Mouse (Mus musculus) forebrain, postnatal 0 days (tissue): Measurements from ENCODE around the gene Cfap58. TPM values are rescaled to one million over a fixed set of nuclear protein-coding genes. Genes with fewer than 3 reads are reported as not detected.

Experiments used
- ATAC-seq: fragments of 200-750 bp; cut with Nextera tagmentation; 2 replicates; pipeline ENCODE4 v1.8.0; 2017; ENCODE audit warnings: mild to moderate bottlenecking, moderate library complexity
- DNase-seq: peaks from one replicate; pipeline ENCODE4 v3.0.0-alpha.2; 2015
- H3K27ac ChIP-seq: fragments of 300-500 bp; sonication (generic); 2 replicates; pipeline ENCODE4 v1.5.1; 2014; ENCODE audit warnings: low read depth, mild to moderate bottlenecking, antibody characterized with exemption, low read length, moderate library complexity, mixed read lengths
- H3K27me3 ChIP-seq: fragments of 300-500 bp; sonication (generic); 2 replicates; pipeline ENCODE4 v1.6.1; 2014; ENCODE audit warnings: mild to moderate bottlenecking, low read length, mixed read lengths; ENCODE audit not compliant: insufficient read depth
- H3K36me3 ChIP-seq: fragments of 300-500 bp; sonication (generic); 2 replicates; pipeline ENCODE4 v1.6.1; 2014; ENCODE audit warnings: mild to moderate bottlenecking, moderate library complexity; ENCODE audit not compliant: insufficient read depth
- H3K4me1 ChIP-seq: fragments of 300-500 bp; sonication (generic); 2 replicates; pipeline ENCODE4 v1.6.1; 2014; ENCODE audit warnings: antibody characterized with exemption; ENCODE audit not compliant: insufficient read depth
- H3K4me2 ChIP-seq: fragments of 300-500 bp; sonication (generic); 2 replicates; pipeline ENCODE4 v1.6.1; 2014; ENCODE audit warnings: low read depth, mild to moderate bottlenecking, moderate library complexity
- H3K4me3 ChIP-seq: fragments of 300-500 bp; sonication (generic); 2 replicates; pipeline ENCODE4 v1.5.1; 2014; ENCODE audit warnings: low read depth, low read length, mixed read lengths
- H3K9ac ChIP-seq: fragments of 300-500 bp; sonication (generic); 2 replicates; pipeline ENCODE4 v1.6.1; 2014; ENCODE audit warnings: mild to moderate bottlenecking
- H3K9me3 ChIP-seq: fragments of 300-500 bp; sonication (generic); 2 replicates; pipeline ENCODE4 v1.6.1; 2016; ENCODE audit warnings: low read length
- CTCF ChIP-seq: sonication (generic); IDR thresholded peaks from 2 replicates; pipeline ENCODE4 v1.5.1; 2016; ENCODE audit warnings: antibody characterized with exemption, control low read depth, low read depth
- WGBS: fragments of 180-500 bp; shearing (Covaris S2); extraction: QIAGEN DNeasy Blood & Tissue Kit; methylation state at CpG from one replicate; pipeline ENCODE4 v1.1.7; 2014; 5-methylcytosine and 5-hydroxymethylcytosine counted together
- polyA plus RNA-seq: library from polyadenylated mRNA; unstranded; fragments of >200 nt; fragmentation: Nextera tagmentation; extraction: Ambion mirVana; gene quantifications from 2 replicates; pipeline ENCODE4 v1.2.1, GENCODE M21; 2015
- total RNA-seq: library from RNA; depleted of rRNA; stranded (reverse); fragments of >200 nt; gene quantifications from 2 replicates; pipeline ENCODE4 v1.2.3, GENCODE M21; 2014

Cfap58 gene
- total and polyA plus RNA-seq, 2 experiments from 2014 or later, result 0.62 to 2.6 TPM

DNA sequence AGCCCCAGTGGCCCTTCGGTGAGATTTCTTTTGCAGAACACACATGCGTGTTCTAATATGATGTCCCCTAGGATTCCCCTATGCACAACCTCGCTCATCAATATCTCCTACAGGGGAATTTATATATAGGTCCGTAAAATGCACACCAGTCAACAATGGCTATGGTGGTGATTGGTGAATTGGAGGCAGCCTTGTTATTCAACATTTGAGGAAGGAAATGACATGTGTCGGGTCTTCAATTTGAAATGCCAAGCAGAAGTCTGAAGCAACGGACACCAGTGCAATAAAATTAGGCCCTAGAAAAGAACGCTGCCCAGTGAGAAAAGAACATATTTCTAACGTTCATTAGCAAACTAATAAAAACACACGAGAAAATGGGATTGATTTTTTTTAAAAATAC lies 537 bp upstream of the Cfap58 start:
- DNase-seq (no peak), ATAC-seq (no peak)
- peak overlapping the region; percentile 54; the same call in 1 of the 2 replicates for H3K9ac ChIP-seq
- TF ChIP-seq CTCF, result no peak
- no peak overlapping the region for H3K27ac ChIP-seq
- no peaks in the 10 kb centered on the region for H3K9me3 ChIP-seq
- 62% methylated on average over 9 of the region's 9 CpGs for WGBS
- H3K4me1 ChIP-seq, result peaks cover 2% of the 10 kb centered on the region; the same call in 1 of the 2 replicates
- peak overlapping the region; percentile 45 for H3K4me3 ChIP-seq
- H3K36me3 ChIP-seq, result no peaks in the 10 kb centered on the region
- H3K4me2 ChIP-seq, result peak overlapping the region; percentile 75
- no peaks in the 10 kb centered on the region for H3K27me3 ChIP-seq

GRCm38 (mm10) chr19:47939361-47939760 lies 1.9 kb downstream of the Cfap58 start:
- 33% methylated on average over 6 of the region's 6 CpGs for WGBS
- ATAC-seq (peak; percentile 14; the same call in 1 of the 2 replicates), DNase-seq (peak; percentile 59)
- Histone ChIP-seq H3K4me1 (peaks cover 2% of the 10 kb centered on the region; the same call in 1 of the 2 replicates), H3K4me3 (no peak overlapping the region), H3K27ac (no peak overlapping the region), H3K4me2 (no peak overlapping the region), H3K27me3 (no peaks in the 10 kb centered on the region), H3K9me3 (no peaks in the 10 kb centered on the region), H3K9ac (no peak overlapping the region), H3K36me3 (no peaks in the 10 kb centered on the region)
- no peak for TF ChIP-seq CTCF

DNA sequence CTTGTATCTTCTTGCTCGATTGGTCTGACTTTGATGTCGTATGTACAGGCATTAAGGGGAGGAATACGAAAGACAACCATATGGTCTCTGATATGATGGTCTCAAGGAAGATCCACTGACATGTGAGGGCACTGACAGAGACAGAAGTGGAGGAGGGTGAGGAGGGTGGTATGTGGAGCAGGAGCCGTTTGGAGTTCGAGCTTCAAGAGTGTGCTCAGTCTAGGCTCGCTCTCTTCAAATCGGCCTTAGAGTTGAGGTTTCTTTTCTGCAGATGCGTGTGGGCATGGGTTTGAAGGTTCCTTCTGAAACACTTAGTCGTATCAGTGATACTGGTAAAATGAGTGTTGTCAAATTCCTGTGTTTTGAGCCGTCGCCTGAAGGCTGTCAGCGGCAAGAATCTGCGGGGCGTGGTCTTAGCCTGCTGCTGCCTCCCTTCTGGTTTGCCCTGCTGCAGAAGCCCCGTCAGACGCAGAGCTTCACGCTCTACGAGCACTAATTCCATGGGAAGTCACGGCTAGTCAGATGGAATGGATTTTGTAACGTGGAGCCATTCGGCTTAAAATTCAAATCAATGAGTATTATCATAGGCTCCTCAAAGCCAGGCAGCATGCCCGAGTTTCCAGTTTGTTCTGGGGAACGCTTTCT lies 9.5 kb downstream of the Cfap58 start:
- peak overlapping the region; percentile 8; the same call in 1 of the 2 replicates for H3K4me2 ChIP-seq
- ATAC-seq (peak; percentile 54; the same call in 1 of the 2 replicates), DNase-seq (peak; percentile 45)
- TF ChIP-seq CTCF, result no peak
- no peaks in the 10 kb centered on the region for H3K4me1 ChIP-seq
- H3K9me3 ChIP-seq, result no peaks in the 10 kb centered on the region
- H3K36me3 ChIP-seq, result no peaks in the 10 kb centered on the region
- 47% methylated on average over 23 of the region's 23 CpGs for WGBS
- H3K27me3 ChIP-seq, result no peaks in the 10 kb centered on the region
- H3K27ac ChIP-seq, result no peak overlapping the region
- H3K9ac ChIP-seq, result no peak overlapping the region
- H3K4me3 ChIP-seq, result no peak overlapping the region

DNA sequence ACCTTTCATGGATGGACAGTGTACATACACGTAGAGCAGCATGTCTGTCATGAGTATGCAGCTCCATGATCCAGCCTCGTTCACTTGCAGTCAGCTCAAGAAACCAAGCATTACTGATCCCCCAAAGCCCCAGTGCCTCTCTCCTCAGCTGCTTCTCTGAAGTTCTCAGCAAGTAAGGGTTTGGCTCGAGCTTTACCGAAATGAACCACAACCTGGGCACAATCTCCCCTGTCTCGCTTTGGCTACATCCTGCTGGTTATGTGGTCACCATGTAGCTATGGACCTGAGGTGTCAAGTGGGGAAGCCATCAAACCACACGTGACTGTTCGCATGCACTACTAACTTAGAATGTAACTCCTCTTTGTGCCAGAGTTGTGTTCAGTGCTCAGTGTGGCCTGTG lies 13.5 kb downstream of the Cfap58 start:
- DNase-seq, result no peak
- no peak for ATAC-seq
- no peaks in the 10 kb centered on the region for H3K9me3 ChIP-seq
- H3K4me3 ChIP-seq, result no peak overlapping the region
- 0 out of 2 replicates have a peak, but pooled peaks cover 9% of the 10 kb centered on the region for H3K4me1 ChIP-seq
- H3K27ac ChIP-seq, result no peak overlapping the region
- H3K27me3 ChIP-seq, result no peaks in the 10 kb centered on the region
- TF ChIP-seq CTCF, result no peak
- no peak overlapping the region for H3K9ac ChIP-seq
- H3K36me3 ChIP-seq, result no peaks in the 10 kb centered on the region
- H3K4me2 ChIP-seq, result no peak overlapping the region
- WGBS, result 91% methylated on average over 7 of the region's 7 CpGs

DNA sequence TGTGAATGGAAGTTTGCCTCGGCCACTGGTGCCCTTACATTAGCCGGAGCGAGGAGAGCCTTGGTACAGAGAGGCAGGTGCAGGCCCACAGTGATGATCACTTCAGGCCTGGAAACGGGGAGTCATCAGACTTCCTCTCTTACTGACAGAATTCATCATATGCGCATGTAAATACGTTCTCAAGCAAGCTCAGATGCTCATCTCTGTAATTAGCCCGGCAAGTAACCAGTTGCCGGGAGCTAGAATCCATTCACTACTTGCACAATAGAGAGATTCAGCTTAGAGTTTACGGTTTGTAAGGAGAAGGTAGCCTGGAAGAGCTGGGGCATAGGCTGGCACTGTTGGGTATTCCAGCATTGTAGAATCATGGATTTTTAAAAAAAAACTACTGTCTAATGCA lies 15.7 kb downstream of the Cfap58 start:
- WGBS, result 36% methylated on average over 9 of the region's 9 CpGs
- ATAC-seq (peak; percentile 38), DNase-seq (peak; percentile 31)
- Histone ChIP-seq H3K4me3 (no peak overlapping the region), H3K4me1 (0 out of 2 replicates have a peak, but pooled peaks cover 9% of the 10 kb centered on the region), H3K36me3 (no peaks in the 10 kb centered on the region), H3K4me2 (no peak overlapping the region), H3K27ac (no peak overlapping the region), H3K9me3 (no peaks in the 10 kb centered on the region), H3K9ac (no peak overlapping the region), H3K27me3 (no peaks in the 10 kb centered on the region)
- TF ChIP-seq CTCF, result no peak

GRCm38 (mm10) chr19:47958181-47958580 lies 20.7 kb downstream of the Cfap58 start:
- DNase-seq, result no peak

DNA sequence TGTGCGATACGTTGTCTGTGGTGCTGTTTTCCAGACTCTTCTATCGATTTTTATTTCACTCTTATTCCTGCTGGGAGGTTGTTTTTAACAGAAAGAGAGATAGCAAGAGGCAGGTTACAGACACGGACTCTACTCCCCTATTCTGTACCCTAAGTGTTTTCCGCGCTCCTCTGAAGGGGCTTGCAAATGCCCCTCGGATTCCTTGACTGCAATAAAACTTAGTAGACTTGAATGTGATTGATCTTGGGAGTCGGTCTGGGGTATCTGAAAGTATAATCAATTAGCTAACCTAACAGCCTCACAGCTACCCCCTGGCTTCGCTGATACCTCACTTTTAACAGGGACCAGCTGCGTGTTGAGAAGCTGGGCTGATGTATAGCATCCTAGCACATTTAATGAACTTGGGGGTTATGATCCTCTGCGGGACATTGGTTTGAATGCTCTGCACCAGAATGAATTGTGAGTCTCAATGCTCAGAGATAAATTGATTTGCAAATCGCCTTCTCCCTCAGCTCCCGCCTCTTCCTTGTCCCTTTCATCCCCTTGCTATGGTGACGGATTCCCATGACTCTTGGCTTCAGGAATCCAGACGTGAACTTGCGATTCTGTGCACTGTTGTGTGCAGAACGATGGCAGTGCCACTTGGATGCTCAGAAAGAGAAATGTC lies 31.7 kb downstream of the Cfap58 start:
- H3K4me1 ChIP-seq, result peaks cover 3% of the 10 kb centered on the region; the same call in 1 of the 2 replicates
- 49% methylated on average over 17 of the region's 17 CpGs for WGBS
- H3K9me3 ChIP-seq, result no peaks in the 10 kb centered on the region
- H3K27ac ChIP-seq, result no peak overlapping the region
- H3K36me3 ChIP-seq, result no peaks in the 10 kb centered on the region
- no peak overlapping the region for H3K4me2 ChIP-seq
- no peak overlapping the region for H3K9ac ChIP-seq
- no peak for ATAC-seq
- no peak for TF ChIP-seq CTCF
- no peak overlapping the region for H3K4me3 ChIP-seq
- no peaks in the 10 kb centered on the region for H3K27me3 ChIP-seq
- DNase-seq, result no peak

More at GRCm38 (mm10) chr19:47958181-47958580, 20.7 kb downstream of the Cfap58 start:
- no peak overlapping the region for H3K4me3 ChIP-seq
- no peak overlapping the region for H3K27ac ChIP-seq
- 39% methylated on average over 13 of the region's 13 CpGs for WGBS
- ATAC-seq, result no peak
- H3K4me2 ChIP-seq, result no peak overlapping the region
- H3K9me3 ChIP-seq, result no peaks in the 10 kb centered on the region
- 0 out of 2 replicates have a peak, but pooled peaks cover under 1% of the 10 kb centered on the region for H3K4me1 ChIP-seq
- H3K9ac ChIP-seq, result no peak overlapping the region
- no peaks in the 10 kb centered on the region for H3K27me3 ChIP-seq
- TF ChIP-seq CTCF, result no peak
- H3K36me3 ChIP-seq, result no peaks in the 10 kb centered on the region
